Mouse (Mus musculus) brown adipose tissue, adult 24 weeks (tissue): ENCODE data around the gene Disc1. TPM values are rescaled to one million over a fixed set of nuclear protein-coding genes. Genes with fewer than 3 reads are reported as not detected.
A peak's percentile ranks its signal among the peaks of the same experiment; 100 is the strongest.

ENCODE experiments used
- H3K27ac ChIP-seq: fragments of 200-500 bp; replicated peaks from 2 replicates; pipeline ENCODE4 v1.5.1; 2012; ENCODE audit warnings: low read depth, mild to moderate bottlenecking, low read length
- H3K4me1 ChIP-seq: fragments of 200-500 bp; 2 replicates; pipeline ENCODE4 v1.6.1; 2012; ENCODE audit warnings: low read length, mixed read lengths; ENCODE audit not compliant: control insufficient read depth, insufficient read depth, insufficient read length
- H3K4me3 ChIP-seq: fragments of 200-500 bp; 2 replicates; pipeline ENCODE4 v1.5.1; 2012; ENCODE audit warnings: low read depth, mild to moderate bottlenecking, low read length, moderate library complexity; ENCODE audit not compliant: insufficient read depth
- polyA plus RNA-seq: library from polyadenylated mRNA; stranded (reverse); fragments of >200 nt; gene quantifications from 2 replicates; pipeline ENCODE4 v1.2.4, GENCODE M21; 2012; ENCODE audit not compliant: missing spikeins, insufficient read depth, insufficient read length

Disc1 gene
- polyA plus RNA-seq, 1 experiment: 0.40 TPM

GRCm38 (mm10) chr8:125130835-125131234, 76.8 kb downstream of the Disc1 start:
- peaks cover 3% of the 10 kb centered on the region; the same call in 1 of the 2 replicates for H3K4me1 ChIP-seq
- no peak overlapping the region for H3K27ac ChIP-seq
- H3K4me3 ChIP-seq: no peak overlapping the region

- peaks cover 3% of the 10 kb centered on the region; the same call in 1 of the 2 replicates for H3K4me1 ChIP-seq
- H3K4me3 ChIP-seq: no peak overlapping the region
- no peak overlapping the region for H3K27ac ChIP-seq
Observed at GRCm38 (mm10) chr8:125131265-125131664, 77.3 kb downstream of the Disc1 start.

GRCm38 (mm10) chr8:125133685-125134114, 79.7 kb downstream of the Disc1 start:
- no peak overlapping the region for H3K27ac ChIP-seq
- no peak overlapping the region for H3K4me3 ChIP-seq
- peaks cover 3% of the 10 kb centered on the region for H3K4me1 ChIP-seq

GRCm38 (mm10) chr8:125134876-125135275, 80.9 kb downstream of the Disc1 start:
- Histone ChIP-seq H3K4me1 (peaks cover 3% of the 10 kb centered on the region), H3K4me3 (no peak overlapping the region), H3K27ac (peak overlapping the region; percentile 80)

- no peak overlapping the region for H3K27ac ChIP-seq
- H3K4me3 ChIP-seq: no peak overlapping the region
- peaks cover under 1% of the 10 kb centered on the region for H3K4me1 ChIP-seq
Observed at GRCm38 (mm10) chr8:125139689-125140150, 85.7 kb downstream of the Disc1 start.

- no peaks in the 10 kb centered on the region; the same call in 1 of the 2 replicates for H3K4me1 ChIP-seq
- no peak overlapping the region for H3K27ac ChIP-seq
Observed at GRCm38 (mm10) chr8:125140965-125141364, 87.0 kb downstream of the Disc1 start.

GRCm38 (mm10) chr8:125156863-125157640, 103.1 kb downstream of the Disc1 start:
- H3K27ac ChIP-seq: no peak overlapping the region
- H3K4me1 ChIP-seq: no peaks in the 10 kb centered on the region
- no peak overlapping the region for H3K4me3 ChIP-seq

More at GRCm38 (mm10) chr8:125140965-125141364, 87.0 kb downstream of the Disc1 start:
- no peak overlapping the region for H3K4me3 ChIP-seq

GRCm38 (mm10) chr8:125157641-125158005, 103.6 kb downstream of the Disc1 start:
- Histone ChIP-seq H3K4me1 (no peaks in the 10 kb centered on the region), H3K27ac (no peak overlapping the region)

GRCm38 (mm10) chr8:125159387-125159786, 105.4 kb downstream of the Disc1 start:
- H3K4me1 ChIP-seq: no peaks in the 10 kb centered on the region
- H3K27ac ChIP-seq: no peak overlapping the region
- no peak overlapping the region for H3K4me3 ChIP-seq

More at GRCm38 (mm10) chr8:125157641-125158005, 103.6 kb downstream of the Disc1 start:
- H3K4me3 ChIP-seq: no peak overlapping the region

GRCm38 (mm10) chr8:125163491-125163890, 109.5 kb downstream of the Disc1 start:
- H3K27ac ChIP-seq: no peak overlapping the region
- no peaks in the 10 kb centered on the region for H3K4me1 ChIP-seq
- no peak overlapping the region for H3K4me3 ChIP-seq

GRCm38 (mm10) chr8:125163906-125164305, 109.9 kb downstream of the Disc1 start:
- no peak overlapping the region for H3K27ac ChIP-seq
- no peaks in the 10 kb centered on the region for H3K4me1 ChIP-seq

GRCm38 (mm10) chr8:125165505-125166446, 111.8 kb downstream of the Disc1 start:
- Histone ChIP-seq H3K4me3 (no peak overlapping the region), H3K4me1 (no peaks in the 10 kb centered on the region), H3K27ac (no peak overlapping the region)

More at GRCm38 (mm10) chr8:125163906-125164305, 109.9 kb downstream of the Disc1 start:
- no peak overlapping the region for H3K4me3 ChIP-seq

GRCm38 (mm10) chr8:125166545-125166944, 112.5 kb downstream of the Disc1 start:
- no peak overlapping the region for H3K27ac ChIP-seq
- H3K4me3 ChIP-seq: no peak overlapping the region
- no peaks in the 10 kb centered on the region for H3K4me1 ChIP-seq

GRCm38 (mm10) chr8:125166988-125167387, 113.0 kb downstream of the Disc1 start:
- no peaks in the 10 kb centered on the region for H3K4me1 ChIP-seq
- H3K4me3 ChIP-seq: no peak overlapping the region
- no peak overlapping the region for H3K27ac ChIP-seq

GRCm38 (mm10) chr8:125169628-125170027, 115.6 kb downstream of the Disc1 start:
- H3K4me1 ChIP-seq: no peaks in the 10 kb centered on the region
- H3K4me3 ChIP-seq: no peak overlapping the region
- no peak overlapping the region for H3K27ac ChIP-seq
